Mouse (Mus musculus) heart, embryonic 13.5 days (tissue): Measurements from ENCODE around the gene Nacc1. TPM values are rescaled to one million over a fixed set of nuclear protein-coding genes. Genes with fewer than 3 reads are reported as not detected.
"Not testable (repeated sequence)": the region's sequence is repeated elsewhere in the genome, so short reads cannot be mapped to it uniquely, and the experiment has no call there.

Experiments used
- ATAC-seq: fragments of 200-750 bp; cut with Nextera tagmentation; 2 replicates; pipeline ENCODE4 v1.8.0; 2017; ENCODE audit warnings: moderate TSS enrichment; ENCODE audit not compliant: insufficient number of reproducible peaks, low FRiP score, low TSS enrichment; ENCODE audit errors: extremely low read depth
- H3K27ac ChIP-seq: fragments of 300-500 bp; sonication (generic); replicated peaks from 2 replicates; pipeline ENCODE4 v1.5.1; 2015; ENCODE audit warnings: moderate library complexity, mild to moderate bottlenecking, inconsistent platforms
- H3K27me3 ChIP-seq: fragments of 300-500 bp; sonication (generic); replicated peaks from 2 replicates; pipeline ENCODE4 v1.6.1; 2015; ENCODE audit warnings: mild to moderate bottlenecking, inconsistent platforms
- H3K36me3 ChIP-seq: fragments of 300-500 bp; sonication (generic); 2 replicates; pipeline ENCODE4 v1.6.1; 2015; ENCODE audit warnings: mild to moderate bottlenecking, inconsistent platforms
- H3K4me1 ChIP-seq: fragments of 300-500 bp; sonication (generic); 2 replicates; pipeline ENCODE4 v1.6.1; 2015; ENCODE audit warnings: inconsistent platforms
- H3K4me2 ChIP-seq: fragments of 300-500 bp; sonication (generic); 2 replicates; pipeline ENCODE4 v1.6.1; 2015; ENCODE audit warnings: inconsistent platforms, mild to moderate bottlenecking, moderate library complexity
- H3K4me3 ChIP-seq: fragments of 300-500 bp; sonication (generic); 2 replicates; pipeline ENCODE4 v1.5.1; 2015; ENCODE audit warnings: moderate library complexity, mild to moderate bottlenecking, inconsistent platforms
- H3K9ac ChIP-seq: fragments of 300-500 bp; sonication (generic); 2 replicates; pipeline ENCODE4 v1.6.1; 2015; ENCODE audit warnings: inconsistent platforms, mild to moderate bottlenecking, moderate library complexity
- H3K9me3 ChIP-seq: fragments of 300-500 bp; sonication (generic); 2 replicates; pipeline ENCODE4 v1.6.1; 2016; ENCODE audit warnings: inconsistent platforms
- WGBS: fragments of 180-500 bp; shearing (Covaris S2); methylation state at CpG from one replicate; pipeline ENCODE4 v1.1.7; 2015; ENCODE audit warnings: mixed read lengths; 5-methylcytosine and 5-hydroxymethylcytosine counted together
- polyA plus RNA-seq: library from polyadenylated mRNA; unstranded; fragments of >200 nt; fragmentation: Nextera tagmentation; extraction: Ambion mirVana; gene quantifications from 2 replicates; pipeline ENCODE4 v1.2.1, GENCODE M21; 2015

Nacc1 gene
- polyA plus RNA-seq, 1 experiment from 2014 or later = 15.7 TPM

- Histone ChIP-seq H3K9ac (peak overlapping the region; percentile 62), H3K4me1 (peaks cover 42% of the 10 kb centered on the region), H3K9me3 (peaks cover 3% of the 10 kb centered on the region; the same call in 1 of the 2 replicates), H3K4me3 (no peak overlapping the region), H3K4me2 (no peak overlapping the region), H3K27me3 (no peaks in the 10 kb centered on the region; the same call in 1 of the 2 replicates), H3K36me3 (no peaks in the 10 kb centered on the region), H3K27ac (peak overlapping the region; percentile 13; the same call in 1 of the 2 replicates)
- WGBS = 71% methylated on average over 17 of the region's 17 CpGs
- no peak for ATAC-seq
Measured at GRCm38 (mm10) chr8:84636051-84636691, 51.5 kb downstream of the Nacc1 start.

GRCm38 (mm10) chr8:84635397-84636050 lies 52.1 kb downstream of the Nacc1 start:
- Histone ChIP-seq H3K4me2 (no peak overlapping the region), H3K4me1 (peaks cover 42% of the 10 kb centered on the region), H3K9me3 (peaks cover 3% of the 10 kb centered on the region; the same call in 1 of the 2 replicates), H3K9ac (peak overlapping the region; percentile 62), H3K27me3 (no peaks in the 10 kb centered on the region; the same call in 1 of the 2 replicates), H3K27ac (peak overlapping the region; percentile 13; the same call in 1 of the 2 replicates), H3K36me3 (no peaks in the 10 kb centered on the region), H3K4me3 (no peak overlapping the region)
- 68% methylated on average over 14 of the region's 14 CpGs for WGBS
- ATAC-seq = no peak

- no peak overlapping the region for H3K4me3 ChIP-seq
- H3K9ac ChIP-seq = peak overlapping the region; percentile 62
- H3K4me1 ChIP-seq = peaks cover 36% of the 10 kb centered on the region
- peaks cover 3% of the 10 kb centered on the region; the same call in 1 of the 2 replicates for H3K9me3 ChIP-seq
- H3K27me3 ChIP-seq = no peaks in the 10 kb centered on the region; the same call in 1 of the 2 replicates
- no peak overlapping the region for H3K4me2 ChIP-seq
- no peak for ATAC-seq
- no peak overlapping the region for H3K27ac ChIP-seq
- 46% methylated on average over 9 of the region's 9 CpGs for WGBS
- H3K36me3 ChIP-seq = no peaks in the 10 kb centered on the region
Measured at GRCm38 (mm10) chr8:84634849-84635304, 52.8 kb downstream of the Nacc1 start.

GRCm38 (mm10) chr8:84633841-84634584 lies 53.6 kb downstream of the Nacc1 start:
- no peak overlapping the region for H3K9ac ChIP-seq
- H3K27ac ChIP-seq = no peak overlapping the region
- peaks cover 36% of the 10 kb centered on the region for H3K4me1 ChIP-seq
- H3K4me2 ChIP-seq = no peak overlapping the region
- no peak overlapping the region for H3K4me3 ChIP-seq
- no peaks in the 10 kb centered on the region; the same call in 1 of the 2 replicates for H3K27me3 ChIP-seq
- H3K9me3 ChIP-seq = peaks cover 3% of the 10 kb centered on the region; the same call in 1 of the 2 replicates
- no peak for ATAC-seq
- 43% methylated on average over 10 of the region's 10 CpGs for WGBS
- no peaks in the 10 kb centered on the region for H3K36me3 ChIP-seq

GRCm38 (mm10) chr8:84631813-84632212 lies 55.8 kb downstream of the Nacc1 start:
- 82% methylated on average over 4 of the region's 4 CpGs for WGBS

GRCm38 (mm10) chr8:84630145-84630544 lies 57.5 kb downstream of the Nacc1 start:
- ATAC-seq = no peak
- peaks cover 16% of the 10 kb centered on the region for H3K4me1 ChIP-seq
- WGBS = 66% methylated on average over 4 of the region's 4 CpGs
- H3K4me3 ChIP-seq = no peak overlapping the region
- H3K9ac ChIP-seq = no peak overlapping the region
- H3K27me3 ChIP-seq = no peaks in the 10 kb centered on the region; the same call in 1 of the 2 replicates
- no peaks in the 10 kb centered on the region for H3K36me3 ChIP-seq
- no peak overlapping the region for H3K4me2 ChIP-seq
- H3K27ac ChIP-seq = no peak overlapping the region
- peaks cover 3% of the 10 kb centered on the region; the same call in 1 of the 2 replicates for H3K9me3 ChIP-seq

More at GRCm38 (mm10) chr8:84631813-84632212, 55.8 kb downstream of the Nacc1 start:
- Histone ChIP-seq H3K4me2 (no peak overlapping the region), H3K36me3 (no peaks in the 10 kb centered on the region), H3K27ac (no peak overlapping the region), H3K4me3 (no peak overlapping the region), H3K27me3 (no peaks in the 10 kb centered on the region; the same call in 1 of the 2 replicates), H3K9ac (no peak overlapping the region), H3K4me1 (peaks cover 31% of the 10 kb centered on the region), H3K9me3 (peaks cover 3% of the 10 kb centered on the region; the same call in 1 of the 2 replicates)
- no peak for ATAC-seq

- Histone ChIP-seq H3K4me3 (no peak overlapping the region), H3K9me3 (peaks cover 3% of the 10 kb centered on the region; the same call in 1 of the 2 replicates), H3K36me3 (no peaks in the 10 kb centered on the region), H3K4me1 (peaks cover 10% of the 10 kb centered on the region), H3K9ac (no peak overlapping the region), H3K27ac (no peak overlapping the region), H3K27me3 (no peaks in the 10 kb centered on the region; the same call in 1 of the 2 replicates), H3K4me2 (no peak overlapping the region)
- ATAC-seq = no peak
- 65% methylated on average over 11 of the region's 11 CpGs for WGBS
Measured at GRCm38 (mm10) chr8:84629586-84629985, 58.1 kb downstream of the Nacc1 start.

- not testable (repeated sequence) for H3K9me3 ChIP-seq, H3K4me2 ChIP-seq, H3K4me3 ChIP-seq, H3K4me1 ChIP-seq, ATAC-seq, H3K36me3 ChIP-seq, H3K27ac ChIP-seq, H3K9ac ChIP-seq
- WGBS = 77% methylated on average over 4 of the region's 4 CpGs
- H3K27me3 ChIP-seq = peaks cover 21% of the 10 kb centered on the region; the same call in 1 of the 2 replicates
Measured at GRCm38 (mm10) chr8:84623425-84623824, 64.2 kb downstream of the Nacc1 start.

GRCm38 (mm10) chr8:84621102-84621625 lies 66.5 kb downstream of the Nacc1 start:
- Histone ChIP-seq H3K27ac (no peak overlapping the region), H3K4me1 (peaks cover 4% of the 10 kb centered on the region; the same call in 1 of the 2 replicates), H3K36me3 (no peaks in the 10 kb centered on the region), H3K4me3 (no peak overlapping the region), H3K27me3 (peaks cover 44% of the 10 kb centered on the region), H3K4me2 (no peak overlapping the region), H3K9ac (no peak overlapping the region), H3K9me3 (no peaks in the 10 kb centered on the region)
- no peak for ATAC-seq
- 69% methylated on average over 8 of the region's 8 CpGs for WGBS
